Mouse (Mus musculus) brain, embryonic 14.5 days (tissue): ENCODE results near the gene Nup133. TPM values are rescaled to one million over a fixed set of nuclear protein-coding genes. Genes with fewer than 3 reads are reported as not detected.

Experiments used
- DNase-seq: peaks from one replicate; pipeline ENCODE4 v3.0.0-alpha.2; 2011; ENCODE audit warnings: low read depth
- CTCF ChIP-seq: fragments of 200-500 bp; IDR thresholded peaks from 2 replicates; pipeline ENCODE4 v1.5.1; 2012; ENCODE audit warnings: inconsistent platforms, mild to moderate bottlenecking, moderate library complexity, borderline replicate concordance; ENCODE audit not compliant: insufficient read depth, insufficient read length; ENCODE audit errors: extremely low read depth
- POLR2A ChIP-seq: fragments of 200-500 bp; IDR thresholded peaks from 2 replicates; pipeline ENCODE4 v1.6.1; 2012; ENCODE audit warnings: mild to moderate bottlenecking, inconsistent platforms, borderline replicate concordance; ENCODE audit not compliant: poor library complexity, insufficient read depth, insufficient read length, severe bottlenecking; ENCODE audit errors: extremely low read depth
- polyA plus RNA-seq: library from polyadenylated mRNA; depleted of rRNA; stranded (reverse); fragments of >200 nt; gene quantifications from 2 replicates; pipeline ENCODE4 v1.2.3, GENCODE M21; 2012; rRNA removed

Nup133 gene
- 20.9 and 23.2 TPM in 2 replicates for polyA plus RNA-seq

DNA sequence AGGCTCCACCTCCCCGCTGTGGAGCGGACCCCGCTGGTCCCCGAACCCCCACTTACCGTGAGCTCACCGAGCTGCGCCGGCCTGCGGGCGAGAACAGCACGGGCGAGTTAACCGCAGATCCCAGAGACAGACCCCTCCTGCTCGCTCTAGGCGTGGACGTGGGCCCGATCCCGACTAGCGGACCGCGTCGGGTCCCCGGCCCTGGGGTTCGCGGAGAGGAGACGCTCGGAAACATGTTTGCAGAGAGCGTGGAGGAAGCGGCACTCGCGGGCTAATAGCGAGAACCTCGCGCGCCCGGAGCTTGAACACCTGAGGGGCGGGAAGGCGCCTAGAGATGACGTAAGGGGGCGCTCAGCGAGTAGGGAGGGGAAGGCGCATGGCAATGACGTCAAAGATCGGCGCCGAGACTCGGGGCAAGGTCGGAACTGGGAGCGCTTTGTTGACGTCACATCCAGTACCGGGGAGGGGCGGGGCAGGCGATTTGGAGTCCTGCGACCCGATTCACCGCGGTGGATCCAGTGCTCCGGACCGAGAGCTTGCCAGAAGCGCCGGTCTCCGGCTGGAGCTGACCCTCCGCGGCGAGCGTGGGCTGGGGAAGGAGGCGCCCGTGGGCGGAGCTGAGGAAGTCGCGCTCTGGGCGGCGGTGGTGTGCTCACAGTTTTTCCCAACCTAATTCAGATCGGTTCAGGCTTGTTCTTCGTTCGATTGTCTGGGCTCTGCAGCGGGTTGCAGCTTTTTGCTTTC, at the start of gene Nup133:
Nup133 (minus strand) TSS at position 324 of the 744 bp plus-strand sequence.
- TF ChIP-seq CTCF (no peak), POLR2A (peak; percentile 62; the same call in 1 of the 2 replicates)

GRCm38 (mm10) chr8:123993997-123994396, 44.9 kb upstream of the Nup133 start:
- TF ChIP-seq CTCF = no peak
- no peak for TF ChIP-seq POLR2A
- DNase-seq = no peak

More for the DNA sequence above, at the start of gene Nup133:
- DNase-seq = peak; percentile 99

DNA sequence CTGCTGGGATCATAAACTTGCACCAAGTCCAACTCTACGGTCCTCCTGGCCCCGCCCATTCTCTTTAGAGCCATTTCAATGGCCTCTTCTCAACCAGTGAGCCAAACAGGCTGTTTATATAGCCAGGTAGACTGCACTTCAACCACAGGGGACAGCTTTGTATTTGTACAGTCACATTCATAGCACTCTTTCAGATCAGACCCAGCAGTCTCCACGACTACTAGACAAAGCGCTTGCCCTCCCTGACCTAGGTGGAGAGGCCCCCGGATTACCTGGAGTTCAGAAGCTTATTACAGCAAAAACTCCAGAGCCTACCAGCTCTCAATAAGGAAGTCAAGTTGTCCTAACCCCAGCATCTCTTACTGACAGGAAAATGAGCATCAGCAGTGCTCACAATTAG, 44.5 kb upstream of the Nup133 start:
- TF ChIP-seq CTCF (no peak), POLR2A (no peak)
- DNase-seq = no peak

GRCm38 (mm10) chr8:123992587-123992986, 43.5 kb upstream of the Nup133 start:
- peak; percentile 47 for DNase-seq

GRCm38 (mm10) chr8:123990277-123991049, 41.4 kb upstream of the Nup133 start:
- no peak for DNase-seq
- TF ChIP-seq POLR2A (no peak), CTCF (no peak)

More at GRCm38 (mm10) chr8:123992587-123992986, 43.5 kb upstream of the Nup133 start:
- no peak for TF ChIP-seq POLR2A
- TF ChIP-seq CTCF = no peak

- no peak for TF ChIP-seq CTCF
- no peak for TF ChIP-seq POLR2A
- DNase-seq = no peak
Observed at GRCm38 (mm10) chr8:123989128-123989527, 40.1 kb upstream of the Nup133 start.

- TF ChIP-seq POLR2A = no peak
- no peak for TF ChIP-seq CTCF
- DNase-seq = no peak
Observed at GRCm38 (mm10) chr8:123988605-123989038, 39.6 kb upstream of the Nup133 start.

DNA sequence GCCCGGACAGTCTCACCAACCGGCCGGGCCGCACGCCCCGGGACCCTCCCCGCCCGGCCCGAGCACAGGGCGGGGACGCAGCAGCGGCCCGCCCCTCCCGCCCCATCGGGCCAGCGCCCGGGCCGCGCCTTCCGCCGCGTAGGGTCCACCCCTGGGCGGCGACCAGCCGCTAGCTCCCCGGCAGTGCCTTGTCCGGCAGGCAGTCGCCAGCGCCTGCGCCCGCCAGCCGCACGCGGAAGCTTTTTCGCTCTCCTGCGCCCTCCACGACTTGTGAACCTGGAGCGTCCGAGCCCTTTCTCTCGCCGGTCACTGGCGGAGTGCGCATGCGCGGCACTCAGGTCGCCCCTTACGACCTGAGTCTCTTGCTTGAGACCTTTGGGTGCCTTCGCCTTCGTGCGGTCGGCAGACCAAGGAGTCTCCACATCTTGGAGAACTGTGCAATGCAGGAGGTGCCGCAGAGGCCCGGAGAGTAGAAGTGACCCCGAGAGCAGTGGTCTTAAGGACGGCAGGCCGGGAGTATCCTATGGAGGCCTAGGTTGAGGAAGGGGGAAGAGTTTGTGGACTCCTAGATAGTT, 33.8 kb upstream of the Nup133 start, which contains the start of gene Abcb10:
Abcb10 (minus strand) TSS at position 297 of the 575 bp plus-strand sequence.
- peak; percentile 86 for DNase-seq
- TF ChIP-seq CTCF (no peak), POLR2A (peak; percentile 54)

GRCm38 (mm10) chr8:123982291-123982793, 33.3 kb upstream of the Nup133 start:
- TF ChIP-seq CTCF (no peak), POLR2A (no peak)
- DNase-seq = peak; percentile 35

DNA sequence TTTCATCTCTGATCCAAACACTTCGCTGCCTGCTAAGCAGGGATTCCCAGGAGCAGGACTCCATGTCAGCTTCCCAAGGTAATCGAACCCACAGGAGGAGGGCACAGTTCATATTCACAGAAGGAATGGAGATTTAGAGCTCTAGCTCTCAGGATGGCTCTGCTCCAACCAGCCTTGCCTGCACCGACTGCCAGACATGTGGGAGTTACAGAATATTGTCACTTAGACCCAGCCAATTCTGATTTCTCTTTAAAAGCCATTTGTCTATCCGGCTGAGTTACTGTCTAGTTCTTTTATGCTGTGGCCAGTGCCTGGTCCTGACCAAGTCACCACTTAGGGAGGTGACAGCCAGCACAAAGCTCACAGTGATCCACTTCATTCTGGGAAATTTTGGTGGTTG, 32.6 kb upstream of the Nup133 start:
- TF ChIP-seq CTCF = no peak
- no peak for TF ChIP-seq POLR2A
- DNase-seq = peak; percentile 26

- DNase-seq = no peak
- TF ChIP-seq CTCF (no peak), POLR2A (no peak)
Observed at GRCm38 (mm10) chr8:123980239-123980638, 31.2 kb upstream of the Nup133 start.
